Mouse (Mus musculus): ENCODE measurements around the gene Gm11060. TPM values are rescaled to one million over a fixed set of nuclear protein-coding genes. Genes with fewer than 3 reads are reported as not detected.
A peak's percentile ranks its signal among the peaks of the same experiment; 100 is the strongest.

The Gm11060 gene
- total and polyA plus RNA-seq, 3 experiments = not detected

DNA sequence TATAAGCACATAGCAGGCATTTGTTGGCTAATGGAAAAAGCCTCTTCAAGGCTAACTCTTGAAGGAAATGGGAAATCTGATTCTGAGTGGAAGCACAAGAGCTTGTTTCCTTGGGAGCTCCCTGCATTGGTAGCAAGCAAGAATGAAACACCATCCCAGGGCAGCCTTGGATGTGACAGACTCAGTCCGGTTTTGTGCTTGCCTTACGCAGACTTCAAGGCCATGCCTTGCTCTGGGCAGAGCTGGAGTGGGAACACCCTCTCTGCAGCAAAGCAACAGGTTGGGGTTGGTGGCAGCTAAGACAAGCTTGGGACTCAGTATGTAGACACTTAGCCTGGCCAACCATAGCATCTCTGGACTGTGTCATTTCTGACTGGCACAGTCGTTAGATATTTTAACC, 5.7 kb upstream of the Gm11060 start:
- H3K79me2 ChIP-seq (replicated peaks; ENCODE audit: control insufficient read depth, insufficient read depth, low read length) = no peaks in the 10 kb centered on the region
- intact Hi-C loops (cut with DNase I) = no loop called here
- TF ChIP-seq POLR2A (IDR thresholded peaks at IDR 0.05; ENCODE audit: insufficient read depth, low read depth, low read length) (no peak), EP300 (IDR thresholded peaks at IDR 0.05; ENCODE audit: insufficient read depth, low read depth, low read length) (no peak), CTCF (IDR thresholded peaks at IDR 0.05) (no peak)
- H3K9ac ChIP-seq (ENCODE audit: low read depth, low read length) = no peak overlapping the region
- DNase-seq = no peak
- WGBS = 81% methylated on average over 3 of the region's 3 CpGs
- H3K27ac ChIP-seq = no peak overlapping the region
- no peaks in the 10 kb centered on the region for H3K27me3 ChIP-seq (ENCODE audit: control insufficient read depth, insufficient read depth, low read length)
- H3K36me3 ChIP-seq (ENCODE audit: control insufficient read depth, insufficient read depth, low read length) = no peaks in the 10 kb centered on the region
- H3K4me1 ChIP-seq (ENCODE audit: control insufficient read depth, insufficient read depth, low read length) = no peaks in the 10 kb centered on the region
- no peak overlapping the region for H3K4me3 ChIP-seq

DNA sequence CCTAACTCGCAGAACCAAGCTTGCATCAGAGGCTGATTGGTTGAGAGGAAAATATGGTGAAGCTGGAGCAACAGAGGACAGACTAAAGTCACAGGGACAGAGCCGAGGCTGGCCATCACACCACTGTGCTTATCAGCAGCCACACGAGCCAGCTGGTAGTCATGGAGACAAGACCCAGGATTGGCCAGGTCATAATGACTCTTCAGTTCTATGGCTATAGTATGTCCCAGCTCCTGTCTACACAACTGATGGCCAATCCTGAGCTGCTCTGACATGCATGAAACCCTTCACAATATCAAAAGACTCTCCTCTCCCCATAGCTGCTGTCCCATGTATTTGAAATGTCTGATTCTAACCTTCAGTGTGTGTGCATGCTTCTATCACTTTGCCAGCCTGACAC, 3.8 kb upstream of the Gm11060 start:
- no peaks in the 10 kb centered on the region for H3K4me1 ChIP-seq (ENCODE audit: control insufficient read depth, insufficient read depth, low read length)
- H3K79me2 ChIP-seq (replicated peaks; ENCODE audit: control insufficient read depth, insufficient read depth, low read length) = no peaks in the 10 kb centered on the region
- no peaks in the 10 kb centered on the region for H3K36me3 ChIP-seq (ENCODE audit: control insufficient read depth, insufficient read depth, low read length)
- 0 out of 2 replicates have a peak, but pooled peaks cover 1% of the 10 kb centered on the region for H3K27me3 ChIP-seq (ENCODE audit: control insufficient read depth, insufficient read depth, low read length)
- H3K27ac ChIP-seq = no peak overlapping the region
- H3K4me3 ChIP-seq = no peak overlapping the region
- DNase-seq = no peak
- TF ChIP-seq CTCF (IDR thresholded peaks at IDR 0.05) (no peak), EP300 (IDR thresholded peaks at IDR 0.05; ENCODE audit: insufficient read depth, low read depth, low read length) (no peak), POLR2A (IDR thresholded peaks at IDR 0.05; ENCODE audit: insufficient read depth, low read depth, low read length) (no peak)
- intact Hi-C loops (cut with DNase I) = no loop called here
- WGBS = 75% methylated on average over 3 of the region's 3 CpGs
- H3K9ac ChIP-seq (ENCODE audit: low read depth, low read length) = no peak overlapping the region

DNA sequence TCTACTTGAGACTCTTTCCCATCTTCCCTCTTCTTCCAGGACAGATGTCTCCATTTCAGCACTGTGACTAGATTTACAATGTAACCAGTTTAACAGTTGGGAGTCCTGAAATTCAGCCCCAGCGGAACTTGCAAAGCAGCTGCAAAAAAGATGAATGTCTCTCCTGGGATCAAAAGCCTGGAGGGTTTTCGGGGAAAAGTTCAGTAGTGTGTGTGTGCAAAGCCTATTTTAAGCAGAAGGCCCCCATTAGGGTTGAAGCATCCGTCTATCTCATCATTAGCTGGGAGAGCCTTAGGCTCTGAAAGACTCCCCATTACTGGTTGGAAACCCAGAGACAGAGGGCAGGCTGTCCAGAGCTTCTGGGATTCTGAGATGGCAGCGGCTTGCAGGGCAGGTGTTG, 2.7 kb upstream of the Gm11060 start:
- no peak for DNase-seq
- Histone ChIP-seq H3K9ac (ENCODE audit: low read depth, low read length) (no peak overlapping the region), H3K4me3 (no peak overlapping the region), H3K79me2 (replicated peaks; ENCODE audit: control insufficient read depth, insufficient read depth, low read length) (no peaks in the 10 kb centered on the region), H3K27me3 (ENCODE audit: control insufficient read depth, insufficient read depth, low read length) (0 out of 2 replicates have a peak, but pooled peaks cover 1% of the 10 kb centered on the region), H3K27ac (no peak overlapping the region), H3K4me1 (ENCODE audit: control insufficient read depth, insufficient read depth, low read length) (no peaks in the 10 kb centered on the region), H3K36me3 (ENCODE audit: control insufficient read depth, insufficient read depth, low read length) (no peaks in the 10 kb centered on the region)
- intact Hi-C loops (cut with DNase I) = no loop called here
- WGBS = 80% methylated on average over 4 of the region's 4 CpGs
- TF ChIP-seq EP300 (IDR thresholded peaks at IDR 0.05; ENCODE audit: insufficient read depth, low read depth, low read length) (no peak), CTCF (IDR thresholded peaks at IDR 0.05) (no peak), POLR2A (IDR thresholded peaks at IDR 0.05; ENCODE audit: insufficient read depth, low read depth, low read length) (no peak)

DNA sequence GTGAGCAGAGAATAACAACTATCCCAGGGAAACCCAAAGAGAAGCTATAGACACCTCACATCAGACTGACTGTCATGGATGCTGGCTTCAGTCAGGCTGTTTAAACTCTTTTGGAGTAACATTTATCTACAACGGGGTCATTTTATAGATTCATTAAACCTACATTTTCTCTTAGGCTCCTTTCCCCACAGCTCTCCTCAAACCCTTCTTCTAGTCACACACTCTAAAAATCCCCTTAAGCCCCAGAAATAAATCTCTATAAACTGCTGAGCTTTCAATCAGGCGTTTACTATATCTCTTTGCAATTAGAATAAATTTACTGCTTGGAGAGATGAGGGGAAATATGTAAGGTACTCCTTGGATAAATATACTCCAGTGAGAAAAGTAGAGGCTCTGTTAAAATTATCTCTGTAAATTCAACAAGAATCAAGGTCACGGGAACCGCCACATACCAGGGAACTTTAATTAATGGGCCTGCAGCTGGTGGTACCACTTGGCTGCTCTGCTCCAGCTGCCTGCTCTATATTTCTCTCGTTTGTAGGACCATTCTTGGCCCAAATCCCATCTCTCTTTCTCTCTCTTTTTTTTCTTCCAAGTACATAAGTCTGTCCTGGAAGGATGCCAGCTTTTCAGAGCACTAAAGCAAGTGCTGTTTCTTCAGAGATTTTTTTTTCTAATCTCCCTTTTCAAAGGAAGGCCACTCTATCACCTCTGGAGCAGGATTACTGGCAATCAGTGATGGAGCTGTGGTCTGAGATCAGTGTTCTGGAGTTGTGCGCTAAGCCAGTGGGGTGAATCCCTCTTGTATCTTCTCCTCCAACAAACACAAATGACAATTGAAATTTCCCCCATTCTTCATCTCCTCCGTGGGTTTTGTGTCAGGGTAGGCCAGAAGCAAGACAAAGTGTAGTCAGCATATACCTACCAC, 2.0 kb upstream of the Gm11060 start:
- no peak for DNase-seq
- no peak overlapping the region for H3K9ac ChIP-seq (ENCODE audit: low read depth, low read length)
- no peaks in the 10 kb centered on the region for H3K79me2 ChIP-seq (replicated peaks; ENCODE audit: control insufficient read depth, insufficient read depth, low read length)
- no peak overlapping the region for H3K4me3 ChIP-seq
- no peaks in the 10 kb centered on the region for H3K36me3 ChIP-seq (ENCODE audit: control insufficient read depth, insufficient read depth, low read length)
- H3K27me3 ChIP-seq (ENCODE audit: control insufficient read depth, insufficient read depth, low read length) = 0 out of 2 replicates have a peak, but pooled peaks cover 1% of the 10 kb centered on the region
- no peaks in the 10 kb centered on the region for H3K4me1 ChIP-seq (ENCODE audit: control insufficient read depth, insufficient read depth, low read length)
- intact Hi-C loops (cut with DNase I) = no loop called here
- TF ChIP-seq EP300 (IDR thresholded peaks at IDR 0.05; ENCODE audit: insufficient read depth, low read depth, low read length) (no peak), CTCF (IDR thresholded peaks at IDR 0.05) (no peak), POLR2A (IDR thresholded peaks at IDR 0.05; ENCODE audit: insufficient read depth, low read depth, low read length) (no peak)
- 58% methylated on average over 7 of the region's 7 CpGs for WGBS
- H3K27ac ChIP-seq = no peak overlapping the region

DNA sequence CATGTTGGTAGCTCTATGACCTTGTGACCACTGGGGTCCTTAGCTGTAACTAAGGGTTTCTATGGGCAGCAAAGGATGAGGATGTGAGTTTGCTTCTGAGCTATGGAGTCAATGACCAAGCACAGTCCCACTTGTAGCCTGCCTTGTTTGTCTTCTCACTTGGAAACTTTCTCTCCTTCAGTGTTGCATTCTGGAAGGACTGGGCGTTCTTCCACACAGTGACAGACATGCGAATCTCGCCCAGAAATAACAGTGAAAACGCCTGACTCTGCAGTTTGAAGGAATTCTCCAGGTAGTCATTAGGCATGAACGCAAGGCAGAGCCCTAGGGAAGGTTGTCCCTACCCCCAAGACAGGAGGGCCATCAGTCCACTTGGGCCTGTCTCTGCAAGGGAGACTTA, 827 bp upstream of the Gm11060 start:
- Histone ChIP-seq H3K27ac (no peak overlapping the region), H3K79me2 (replicated peaks; ENCODE audit: control insufficient read depth, insufficient read depth, low read length) (no peaks in the 10 kb centered on the region), H3K4me1 (ENCODE audit: control insufficient read depth, insufficient read depth, low read length) (no peaks in the 10 kb centered on the region), H3K36me3 (ENCODE audit: control insufficient read depth, insufficient read depth, low read length) (no peaks in the 10 kb centered on the region), H3K27me3 (ENCODE audit: control insufficient read depth, insufficient read depth, low read length) (0 out of 2 replicates have a peak, but pooled peaks cover 1% of the 10 kb centered on the region), H3K4me3 (no peak overlapping the region), H3K9ac (ENCODE audit: low read depth, low read length) (no peak overlapping the region)
- WGBS = 82% methylated on average over 5 of the region's 5 CpGs
- DNase-seq = peak in 1 of 2 experiments; percentile 30
- TF ChIP-seq EP300 (IDR thresholded peaks at IDR 0.05; ENCODE audit: insufficient read depth, low read depth, low read length) = no peak
- no peak for TF ChIP-seq CTCF (IDR thresholded peaks at IDR 0.05)
- TF ChIP-seq POLR2A (IDR thresholded peaks at IDR 0.05; ENCODE audit: insufficient read depth, low read depth, low read length) = no peak
- intact Hi-C loops (cut with DNase I) = no loop called here

Data from heart, adult 2 months (tissue).